Mouse (Mus musculus) liver, embryonic 14.5 days (tissue): ENCODE results near the gene Slamf1. TPM values are rescaled to one million over a fixed set of nuclear protein-coding genes. Genes with fewer than 3 reads are reported as not detected.
A peak's percentile ranks its signal among the peaks of the same experiment; 100 is the strongest.

ENCODE experiments used
- ATAC-seq: fragments of 200-750 bp; cut with Nextera tagmentation; 2 replicates; pipeline ENCODE4 v1.8.0; 2017; ENCODE audit warnings: moderate number of reproducible peaks, mild to moderate bottlenecking, moderate library complexity; ENCODE audit not compliant: insufficient read depth
- DNase-seq, 3 experiments: peaks; one replicate each; pipeline ENCODE4 v3.0.0-alpha.2; 2012 to 2013; ENCODE audit warnings: low read depth in 3 of 3, low spot score in 3 of 3
- H3K27ac ChIP-seq: fragments of 300-500 bp; sonication (generic); 2 replicates; pipeline ENCODE4 v1.5.1; 2014; ENCODE audit warnings: moderate library complexity, mild to moderate bottlenecking, control low read depth, inconsistent platforms
- H3K27me3 ChIP-seq: fragments of 300-500 bp; sonication (generic); 2 replicates; pipeline ENCODE4 v1.6.1; 2014; ENCODE audit warnings: mild to moderate bottlenecking, low read length, moderate library complexity; ENCODE audit not compliant: control insufficient read depth, insufficient read depth
- H3K36me3 ChIP-seq: fragments of 300-500 bp; sonication (generic); replicated peaks from 2 replicates; pipeline ENCODE4 v1.6.1; 2014; ENCODE audit warnings: low read depth; ENCODE audit not compliant: control insufficient read depth, insufficient read depth
- H3K4me1 ChIP-seq, 2 experiments: fragments of 200-500 bp in 1 of 2; fragments of 300-500 bp in 1 of 2; sonication (generic) in 1 of 2; replicated peaks; 2 replicates each; pipeline ENCODE4 v1.6.1; 2012 to 2014; ENCODE audit warnings: antibody characterized with exemption in 1 of 2, inconsistent platforms in 1 of 2, low read length in 1 of 2; ENCODE audit not compliant: control insufficient read depth in 2 of 2, insufficient read depth in 2 of 2
- H3K4me2 ChIP-seq: fragments of 300-500 bp; sonication (generic); 2 replicates; pipeline ENCODE4 v1.6.1; 2014; ENCODE audit warnings: low read depth, mild to moderate bottlenecking, control low read depth, moderate library complexity
- H3K4me3 ChIP-seq, 2 experiments: fragments of 200-500 bp in 1 of 2; fragments of 300-500 bp in 1 of 2; sonication (generic) in 1 of 2; 2 replicates each; pipeline ENCODE4 v1.5.1; 2012 to 2014; ENCODE audit warnings: low read depth in 2 of 2, low read length in 2 of 2, mild to moderate bottlenecking in 2 of 2, control low read depth in 1 of 2, inconsistent platforms in 1 of 2, moderate library complexity in 1 of 2; ENCODE audit not compliant: insufficient read depth in 1 of 2
- H3K9ac ChIP-seq: fragments of 300-500 bp; sonication (generic); replicated peaks from 2 replicates; pipeline ENCODE4 v1.6.1; 2014; ENCODE audit warnings: mild to moderate bottlenecking, control low read depth, moderate library complexity
- H3K9me3 ChIP-seq: fragments of 300-500 bp; sonication (generic); 2 replicates; pipeline ENCODE4 v1.6.1; 2016; ENCODE audit warnings: low read length, mixed read lengths; ENCODE audit not compliant: control insufficient read depth
- CTCF ChIP-seq: IDR thresholded peaks from 2 replicates; pipeline ENCODE4 v1.5.1; 2016; ENCODE audit warnings: antibody characterized with exemption, low read depth, control low read depth
- EP300 ChIP-seq: IDR thresholded peaks from 2 replicates; pipeline ENCODE4 v1.6.1; 2016; ENCODE audit warnings: antibody characterized with exemption, low read depth
- WGBS: fragments of 180-500 bp; shearing (Covaris S2); extraction: QIAGEN DNeasy Blood & Tissue Kit; methylation state at CpG from one replicate; pipeline ENCODE4 v1.1.7; 2014; ENCODE audit not compliant: insufficient replicate concordance; 5-methylcytosine and 5-hydroxymethylcytosine counted together
- polyA plus RNA-seq, 2 experiments: library from polyadenylated mRNA; depleted of rRNA in 1 of 2; stranded (reverse) in 1 of 2; unstranded in 1 of 2; fragments of >200 nt; fragmentation: Nextera tagmentation in 1 of 2; extraction: Ambion mirVana in 1 of 2; gene quantifications; 2 replicates each; pipeline versions ENCODE4 v1.2.1 to v1.2.3; 2012 to 2014

Slamf1 gene
- polyA plus RNA-seq, 2 experiments: 1.5 to 2.1 TPM

DNA sequence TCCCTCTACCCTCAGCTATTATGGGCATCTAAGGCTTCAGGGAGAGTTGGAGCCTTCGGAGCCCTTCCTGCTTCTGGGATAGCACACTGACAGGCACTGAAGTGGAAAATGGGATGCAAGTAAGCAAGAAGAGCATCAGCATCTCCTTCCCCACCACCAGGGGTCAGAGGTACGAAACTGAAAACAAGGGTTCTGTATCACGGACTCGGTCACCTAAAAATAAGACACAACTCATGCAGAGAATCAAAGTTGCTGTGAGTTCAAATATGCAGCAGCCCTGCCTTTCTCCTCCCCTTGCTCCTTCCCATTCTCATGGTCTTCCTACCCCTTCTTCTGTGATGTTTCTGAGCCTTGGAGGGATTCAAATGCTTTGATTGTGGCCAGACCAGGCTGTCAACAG is 58.5 kb downstream of the Slamf1 start:
- TF ChIP-seq EP300 (no peak), CTCF (peak; percentile 31; the same call in 1 of the 2 replicates)
- no peak for DNase-seq
- H3K27me3 ChIP-seq: no peaks in the 10 kb centered on the region

DNA sequence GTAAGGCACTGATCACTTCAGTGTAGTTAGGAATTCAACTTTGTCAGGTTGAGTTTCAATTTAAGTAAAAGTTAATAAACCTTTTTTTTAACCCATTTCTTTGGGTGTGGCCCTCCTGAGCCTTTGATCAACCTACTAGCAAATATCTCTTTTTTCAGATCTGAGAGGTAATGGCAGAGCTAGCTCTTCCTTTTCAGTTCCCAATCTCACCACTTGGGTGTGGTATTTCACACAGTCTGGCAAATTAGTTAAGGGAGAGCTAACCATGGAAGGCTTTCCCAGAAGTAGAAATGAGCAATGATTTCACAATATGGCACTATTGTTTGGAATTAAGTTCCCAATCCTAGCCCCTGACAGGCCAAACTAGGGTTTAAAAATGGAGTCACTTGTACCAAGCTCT is 59.2 kb downstream of the Slamf1 start:
- H3K36me3 ChIP-seq: no peaks in the 10 kb centered on the region
- H3K9ac ChIP-seq: no peak overlapping the region
- TF ChIP-seq EP300 (no peak), CTCF (peak; percentile 45; the same call in 1 of the 2 replicates)
- H3K27me3 ChIP-seq: no peaks in the 10 kb centered on the region
- no peak overlapping the region for H3K27ac ChIP-seq
- ATAC-seq (no peak), DNase-seq (peak in 1 of 3 experiments; percentile 16)
- H3K4me1 ChIP-seq: no peaks in the 10 kb centered on the region
- H3K4me3 ChIP-seq: no peak overlapping the region
- H3K4me2 ChIP-seq: no peak overlapping the region
- no peaks in the 10 kb centered on the region for H3K9me3 ChIP-seq

More for the DNA sequence above, 58.5 kb downstream of the Slamf1 start:
- ATAC-seq: no peak
- no peaks in the 10 kb centered on the region for H3K9me3 ChIP-seq
- WGBS: 23% methylated on average over 4 of the region's 4 CpGs
- no peaks in the 10 kb centered on the region for H3K4me1 ChIP-seq
- H3K4me2 ChIP-seq: no peak overlapping the region
- H3K4me3 ChIP-seq: no peak overlapping the region
- no peaks in the 10 kb centered on the region for H3K36me3 ChIP-seq
- no peak overlapping the region for H3K9ac ChIP-seq
- no peak overlapping the region for H3K27ac ChIP-seq

- H3K9me3 ChIP-seq: no peaks in the 10 kb centered on the region
- no peaks in the 10 kb centered on the region for H3K36me3 ChIP-seq
- H3K9ac ChIP-seq: no peak overlapping the region
- no peak overlapping the region for H3K4me3 ChIP-seq
- no peaks in the 10 kb centered on the region for H3K4me1 ChIP-seq
- H3K27ac ChIP-seq: no peak overlapping the region
- peak in 1 of 3 experiments; percentile 30 for DNase-seq
- no peak overlapping the region for H3K4me2 ChIP-seq
- TF ChIP-seq EP300 (no peak), CTCF (no peak)
- ATAC-seq: no peak
- H3K27me3 ChIP-seq: no peaks in the 10 kb centered on the region
Measured at GRCm38 (mm10) chr1:171827674-171828073, 60.7 kb downstream of the Slamf1 start.

DNA sequence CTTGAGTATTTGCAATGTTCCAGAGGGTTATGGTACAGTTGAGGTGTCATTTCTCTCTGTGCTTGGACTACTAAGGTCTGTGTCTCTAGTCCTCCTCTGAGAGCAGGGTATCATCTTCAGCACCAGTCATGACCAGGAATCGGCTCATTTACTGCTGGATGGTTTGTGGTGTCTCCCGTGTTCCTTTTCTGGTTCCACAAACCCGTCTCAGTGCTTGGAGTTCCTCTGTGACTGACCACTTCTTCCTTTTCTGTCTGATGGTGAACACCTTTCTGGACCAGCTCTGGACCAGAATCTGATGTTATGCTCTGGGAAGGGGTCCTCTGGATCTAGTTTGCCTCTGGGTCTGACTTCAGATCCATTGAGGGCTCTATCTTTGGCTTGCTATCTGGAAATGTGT is 72.6 kb downstream of the Slamf1 start, which contains the start of gene Cd84:
TSS of gene Cd84 (plus strand) at position 210 of the 400 bp plus-strand sequence.
- Histone ChIP-seq H3K27ac (no peak within 1 kb of the TSS), H3K9me3 (no peaks in the 10 kb centered on the region), H3K4me3 (no peak within 1 kb of the TSS), H3K9ac (no peak within 1 kb of the TSS), H3K4me2 (peak within 1 kb of the TSS; percentile 31), H3K36me3 (no peaks in the 10 kb centered on the region), H3K27me3 (no peaks in the 10 kb centered on the region), H3K4me1 (peaks cover 0 to 5% of the 10 kb centered on the region in 2 experiments; a peak in 2 of 4 replicates)
- no peak for TF ChIP-seq CTCF
- TF ChIP-seq EP300: no peak
- 36% methylated on average over 3 of the region's 3 CpGs for WGBS
- ATAC-seq: no peak
- DNase-seq: no peak

GRCm38 (mm10) chr1:171840450-171841023 is 73.6 kb downstream of the Slamf1 start:
- H3K9ac ChIP-seq: no peak overlapping the region
- H3K4me3 ChIP-seq: no peak overlapping the region
- H3K4me1 ChIP-seq: peaks cover 0 to 8% of the 10 kb centered on the region in 2 experiments; a peak in 2 of 4 replicates
- no peak overlapping the region for H3K27ac ChIP-seq
- ATAC-seq (no peak), DNase-seq (no peak)
- H3K9me3 ChIP-seq: no peaks in the 10 kb centered on the region
- no peaks in the 10 kb centered on the region for H3K27me3 ChIP-seq
- peak overlapping the region; percentile 31 for H3K4me2 ChIP-seq
- TF ChIP-seq CTCF: no peak
- no peak for TF ChIP-seq EP300
- WGBS: 22% methylated on average over 4 of the region's 4 CpGs
- no peaks in the 10 kb centered on the region for H3K36me3 ChIP-seq
